Mouse (Mus musculus): ENCODE results near the gene Morc1. TPM values are rescaled to one million over a fixed set of nuclear protein-coding genes. Genes with fewer than 3 reads are reported as not detected.

Gene Morc1
- polyA plus RNA-seq, 1 experiment from 2014 or later: not detected

- H3K9me3 ChIP-seq (ENCODE audit: control insufficient read depth, low read length): no peaks in the 10 kb centered on the region
- no peak overlapping the region for H3K9ac ChIP-seq (ENCODE audit: low read length)
- no peaks in the 10 kb centered on the region for H3K27me3 ChIP-seq (ENCODE audit: control insufficient read depth, insufficient read depth, low read length)
- no peaks in the 10 kb centered on the region for H3K4me1 ChIP-seq (ENCODE audit: control insufficient read depth, insufficient read depth, low read length)
- H3K4me2 ChIP-seq (ENCODE audit: low read depth, severe bottlenecking): no peak overlapping the region
- no peak for DNase-seq (ENCODE audit: low spot score)
- H3K4me3 ChIP-seq (ENCODE audit: low read depth, low read length): no peak overlapping the region
- H3K36me3 ChIP-seq (ENCODE audit: control insufficient read depth, insufficient read depth, low read length): no peaks in the 10 kb centered on the region
- no peak overlapping the region for H3K27ac ChIP-seq (replicated peaks; ENCODE audit: low read depth, low read length)
- ATAC-seq (ENCODE audit: insufficient number of reproducible peaks, low FRiP score, low TSS enrichment, low read depth): no peak
Observed at GRCm38 (mm10) chr16:48519569-48519968, 88.5 kb downstream of the Morc1 start.

- H3K4me1 ChIP-seq (ENCODE audit: control insufficient read depth, insufficient read depth, low read length): no peaks in the 10 kb centered on the region
- no peak overlapping the region for H3K9ac ChIP-seq (ENCODE audit: low read length)
- WGBS: 88% methylated on average over 5 of the region's 5 CpGs
- no peak for DNase-seq (ENCODE audit: low spot score)
- H3K4me3 ChIP-seq (ENCODE audit: low read depth, low read length): no peak overlapping the region
- no peaks in the 10 kb centered on the region for H3K9me3 ChIP-seq (ENCODE audit: control insufficient read depth, low read length)
- no peaks in the 10 kb centered on the region for H3K27me3 ChIP-seq (ENCODE audit: control insufficient read depth, insufficient read depth, low read length)
- H3K27ac ChIP-seq (replicated peaks; ENCODE audit: low read depth, low read length): no peak overlapping the region
- H3K36me3 ChIP-seq (ENCODE audit: control insufficient read depth, insufficient read depth, low read length): no peaks in the 10 kb centered on the region
- no peak for ATAC-seq (ENCODE audit: insufficient number of reproducible peaks, low FRiP score, low TSS enrichment, low read depth)
- H3K4me2 ChIP-seq (ENCODE audit: low read depth, severe bottlenecking): no peak overlapping the region
Observed at GRCm38 (mm10) chr16:48537108-48537507, 106.1 kb downstream of the Morc1 start.

- H3K4me1 ChIP-seq (ENCODE audit: control insufficient read depth, insufficient read depth, low read length): no peaks in the 10 kb centered on the region
- H3K27ac ChIP-seq (replicated peaks; ENCODE audit: low read depth, low read length): no peak overlapping the region
- DNase-seq (ENCODE audit: low spot score): no peak
- H3K27me3 ChIP-seq (ENCODE audit: control insufficient read depth, insufficient read depth, low read length): no peaks in the 10 kb centered on the region
- no peak overlapping the region for H3K4me3 ChIP-seq (ENCODE audit: low read depth, low read length)
- no peak overlapping the region for H3K9ac ChIP-seq (ENCODE audit: low read length)
- no peaks in the 10 kb centered on the region for H3K36me3 ChIP-seq (ENCODE audit: control insufficient read depth, insufficient read depth, low read length)
- 53% methylated on average over 11 of the region's 11 CpGs for WGBS
- no peak for ATAC-seq (ENCODE audit: insufficient number of reproducible peaks, low FRiP score, low TSS enrichment, low read depth)
- H3K9me3 ChIP-seq (ENCODE audit: control insufficient read depth, low read length): no peaks in the 10 kb centered on the region
- H3K4me2 ChIP-seq (ENCODE audit: low read depth, severe bottlenecking): no peak overlapping the region
Observed at GRCm38 (mm10) chr16:48562290-48563080, 131.4 kb downstream of the Morc1 start.

GRCm38 (mm10) chr16:48570354-48570753 is 139.3 kb downstream of the Morc1 start:
- Histone ChIP-seq H3K27ac (replicated peaks; ENCODE audit: low read depth, low read length) (no peak overlapping the region), H3K4me3 (ENCODE audit: low read depth, low read length) (no peak overlapping the region), H3K9ac (ENCODE audit: low read length) (no peak overlapping the region), H3K9me3 (ENCODE audit: control insufficient read depth, low read length) (no peaks in the 10 kb centered on the region), H3K27me3 (ENCODE audit: control insufficient read depth, insufficient read depth, low read length) (no peaks in the 10 kb centered on the region), H3K36me3 (ENCODE audit: control insufficient read depth, insufficient read depth, low read length) (no peaks in the 10 kb centered on the region), H3K4me2 (ENCODE audit: low read depth, severe bottlenecking) (no peak overlapping the region), H3K4me1 (ENCODE audit: control insufficient read depth, insufficient read depth, low read length) (no peaks in the 10 kb centered on the region)
- peak; percentile 83 for DNase-seq (ENCODE audit: low spot score)
- ATAC-seq (ENCODE audit: insufficient number of reproducible peaks, low FRiP score, low TSS enrichment, low read depth): 0 out of 2 replicates have a peak, but pooled peaks have one; percentile 44
- WGBS: 13% methylated on average over 9 of the region's 9 CpGs

GRCm38 (mm10) chr16:48574072-48574471 is 143.0 kb downstream of the Morc1 start:
- WGBS: 87% methylated on average over 5 of the region's 5 CpGs
- H3K4me2 ChIP-seq (ENCODE audit: low read depth, severe bottlenecking): no peak overlapping the region
- DNase-seq (ENCODE audit: low spot score) (no peak), ATAC-seq (ENCODE audit: insufficient number of reproducible peaks, low FRiP score, low TSS enrichment, low read depth) (no peak)
- H3K4me3 ChIP-seq (ENCODE audit: low read depth, low read length): no peak overlapping the region
- no peaks in the 10 kb centered on the region for H3K36me3 ChIP-seq (ENCODE audit: control insufficient read depth, insufficient read depth, low read length)
- H3K9me3 ChIP-seq (ENCODE audit: control insufficient read depth, low read length): no peaks in the 10 kb centered on the region
- H3K27me3 ChIP-seq (ENCODE audit: control insufficient read depth, insufficient read depth, low read length): no peaks in the 10 kb centered on the region
- no peak overlapping the region for H3K9ac ChIP-seq (ENCODE audit: low read length)
- H3K4me1 ChIP-seq (ENCODE audit: control insufficient read depth, insufficient read depth, low read length): no peaks in the 10 kb centered on the region
- H3K27ac ChIP-seq (replicated peaks; ENCODE audit: low read depth, low read length): no peak overlapping the region

GRCm38 (mm10) chr16:48574499-48574898 is 143.5 kb downstream of the Morc1 start:
- ATAC-seq (ENCODE audit: insufficient number of reproducible peaks, low FRiP score, low TSS enrichment, low read depth) (no peak), DNase-seq (ENCODE audit: low spot score) (no peak)
- WGBS: 82% methylated on average over 3 of the region's 3 CpGs
- H3K27ac ChIP-seq (replicated peaks; ENCODE audit: low read depth, low read length): no peak overlapping the region
- H3K9ac ChIP-seq (ENCODE audit: low read length): no peak overlapping the region
- no peaks in the 10 kb centered on the region for H3K27me3 ChIP-seq (ENCODE audit: control insufficient read depth, insufficient read depth, low read length)
- H3K4me3 ChIP-seq (ENCODE audit: low read depth, low read length): no peak overlapping the region
- no peaks in the 10 kb centered on the region for H3K4me1 ChIP-seq (ENCODE audit: control insufficient read depth, insufficient read depth, low read length)
- H3K9me3 ChIP-seq (ENCODE audit: control insufficient read depth, low read length): no peaks in the 10 kb centered on the region
- H3K36me3 ChIP-seq (ENCODE audit: control insufficient read depth, insufficient read depth, low read length): no peaks in the 10 kb centered on the region
- no peak overlapping the region for H3K4me2 ChIP-seq (ENCODE audit: low read depth, severe bottlenecking)

GRCm38 (mm10) chr16:48585369-48585768 is 154.3 kb downstream of the Morc1 start:
- H3K9me3 ChIP-seq (ENCODE audit: control insufficient read depth, low read length): no peaks in the 10 kb centered on the region
- no peak overlapping the region for H3K4me2 ChIP-seq (ENCODE audit: low read depth, severe bottlenecking)
- H3K9ac ChIP-seq (ENCODE audit: low read length): no peak overlapping the region
- 72% methylated on average over 6 of the region's 6 CpGs for WGBS
- H3K36me3 ChIP-seq (ENCODE audit: control insufficient read depth, insufficient read depth, low read length): no peaks in the 10 kb centered on the region
- DNase-seq (ENCODE audit: low spot score) (no peak), ATAC-seq (ENCODE audit: insufficient number of reproducible peaks, low FRiP score, low TSS enrichment, low read depth) (no peak)
- H3K27ac ChIP-seq (replicated peaks; ENCODE audit: low read depth, low read length): no peak overlapping the region
- no peaks in the 10 kb centered on the region for H3K27me3 ChIP-seq (ENCODE audit: control insufficient read depth, insufficient read depth, low read length)
- H3K4me1 ChIP-seq (ENCODE audit: control insufficient read depth, insufficient read depth, low read length): no peaks in the 10 kb centered on the region
- no peak overlapping the region for H3K4me3 ChIP-seq (ENCODE audit: low read depth, low read length)

GRCm38 (mm10) chr16:48594457-48594856 is 163.4 kb downstream of the Morc1 start:
- no peak overlapping the region for H3K27ac ChIP-seq (replicated peaks; ENCODE audit: low read depth, low read length)
- WGBS: 83% methylated on average over 5 of the region's 5 CpGs
- H3K9me3 ChIP-seq (ENCODE audit: control insufficient read depth, low read length): no peaks in the 10 kb centered on the region
- H3K27me3 ChIP-seq (ENCODE audit: control insufficient read depth, insufficient read depth, low read length): no peaks in the 10 kb centered on the region
- no peaks in the 10 kb centered on the region for H3K36me3 ChIP-seq (ENCODE audit: control insufficient read depth, insufficient read depth, low read length)
- H3K4me2 ChIP-seq (ENCODE audit: low read depth, severe bottlenecking): no peak overlapping the region
- no peak for DNase-seq (ENCODE audit: low spot score)
- no peaks in the 10 kb centered on the region for H3K4me1 ChIP-seq (ENCODE audit: control insufficient read depth, insufficient read depth, low read length)
- no peak overlapping the region for H3K9ac ChIP-seq (ENCODE audit: low read length)
- ATAC-seq (ENCODE audit: insufficient number of reproducible peaks, low FRiP score, low TSS enrichment, low read depth): no peak
- no peak overlapping the region for H3K4me3 ChIP-seq (ENCODE audit: low read depth, low read length)

- 96% methylated on average over 1 of the region's 1 CpGs for WGBS
Observed at GRCm38 (mm10) chr16:48595216-48595615, 164.2 kb downstream of the Morc1 start.

More at GRCm38 (mm10) chr16:48595216-48595615, 164.2 kb downstream of the Morc1 start:
- Histone ChIP-seq H3K9me3 (ENCODE audit: control insufficient read depth, low read length) (no peaks in the 10 kb centered on the region), H3K27ac (replicated peaks; ENCODE audit: low read depth, low read length) (no peak overlapping the region), H3K4me2 (ENCODE audit: low read depth, severe bottlenecking) (no peak overlapping the region), H3K9ac (ENCODE audit: low read length) (no peak overlapping the region), H3K4me1 (ENCODE audit: control insufficient read depth, insufficient read depth, low read length) (no peaks in the 10 kb centered on the region), H3K4me3 (ENCODE audit: low read depth, low read length) (no peak overlapping the region), H3K36me3 (ENCODE audit: control insufficient read depth, insufficient read depth, low read length) (no peaks in the 10 kb centered on the region), H3K27me3 (ENCODE audit: control insufficient read depth, insufficient read depth, low read length) (no peaks in the 10 kb centered on the region)
- ATAC-seq (ENCODE audit: insufficient number of reproducible peaks, low FRiP score, low TSS enrichment, low read depth) (no peak), DNase-seq (ENCODE audit: low spot score) (no peak)

All from limb, embryonic 11.5 days (tissue).